Mouse (Mus musculus) common myeloid progenitor, adult 5-6 weeks (primary cell): ENCODE measurements around the gene Rgs17. TPM values are rescaled to one million over a fixed set of nuclear protein-coding genes. Genes with fewer than 3 reads are reported as not detected.

Experiments used
- total RNA-seq: library from RNA; stranded (forward); fragments of 200-1000, 187-1606 nt; gene quantifications from 2 replicates; pipeline ENCODE4 v1.2.3, GENCODE M21; 2017

Gene Rgs17
- total RNA-seq, 1 experiment from 2014 or later, result not detected

Other genes starting within 250 kb of the Rgs17 start
- 36.2 and 48.4 TPM in 2 replicates for gene Fbxo5, start 116.8 kb downstream of the Rgs17 start, total RNA-seq
- gene Mtrf1l, start 98.5 kb downstream of the Rgs17 start, total RNA-seq, result 19.3 and 29.5 TPM in 2 replicates